Mouse (Mus musculus): ENCODE measurements around the gene Nos1ap. TPM values are rescaled to one million over a fixed set of nuclear protein-coding genes. Genes with fewer than 3 reads are reported as not detected.

The Nos1ap gene
- 1.6 and 3.2 TPM in 2 replicates for polyA plus RNA-seq (2012; ENCODE audit: insufficient read depth, insufficient read length, missing spikeins)

DNA sequence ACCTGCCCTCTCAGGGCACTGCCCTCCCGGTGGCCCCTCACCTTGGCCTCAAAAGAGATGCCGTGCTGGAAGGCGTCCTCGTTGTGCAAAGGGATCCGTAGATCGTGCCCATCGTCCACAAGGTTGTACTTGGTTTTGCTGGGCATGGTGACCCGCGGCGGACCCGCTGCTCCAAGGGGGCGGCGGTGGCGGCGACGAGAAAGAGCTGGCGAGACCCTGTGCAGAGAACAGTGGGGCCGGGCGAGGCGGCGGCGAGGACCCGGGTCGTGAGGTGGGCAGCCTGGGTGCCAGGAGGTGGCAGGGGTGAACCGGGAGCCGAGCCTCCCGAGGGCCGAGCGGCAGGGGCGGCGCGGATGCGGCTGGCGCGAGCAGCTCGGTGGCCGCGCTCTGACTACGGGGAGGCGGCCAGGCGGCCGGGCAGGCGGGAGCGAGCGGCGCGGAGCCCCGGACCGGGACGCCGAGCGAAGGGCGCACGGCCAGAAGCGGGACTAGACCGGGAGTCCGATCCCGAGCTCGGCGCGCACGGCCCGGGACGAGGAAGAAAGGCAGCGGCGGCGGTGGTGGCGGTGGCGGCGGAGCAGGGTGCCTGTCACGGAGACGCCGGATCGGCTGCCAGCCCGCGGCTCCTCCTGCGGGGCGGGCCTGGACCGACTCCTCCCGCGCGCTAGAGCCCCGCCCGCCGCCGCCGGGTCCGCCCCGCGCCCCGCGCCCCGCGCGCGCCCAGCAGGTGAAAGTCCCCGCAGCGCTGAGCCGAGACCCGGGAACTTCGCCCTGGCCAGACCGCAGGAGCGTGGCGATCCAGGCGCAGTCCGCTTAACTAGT lies at the start of gene Nos1ap:
TSS of gene Nos1ap (minus strand) at position 643 of the 822 bp plus-strand sequence.
- peak within 1 kb of the TSS; percentile 81 for H3K4me3 ChIP-seq (ENCODE audit: insufficient read depth, low read length)
- H3K4me1 ChIP-seq (ENCODE audit: control insufficient read depth, insufficient read depth, low read length): peaks cover 3% of the 10 kb centered on the region; the same call in 1 of the 2 replicates
- no peak for TF ChIP-seq CTCF (IDR thresholded peaks at IDR 0.05; ENCODE audit: low read depth, low read length)
- no peak within 1 kb of the TSS for H3K27ac ChIP-seq (ENCODE audit: insufficient read depth, low read depth, low read length)

DNA sequence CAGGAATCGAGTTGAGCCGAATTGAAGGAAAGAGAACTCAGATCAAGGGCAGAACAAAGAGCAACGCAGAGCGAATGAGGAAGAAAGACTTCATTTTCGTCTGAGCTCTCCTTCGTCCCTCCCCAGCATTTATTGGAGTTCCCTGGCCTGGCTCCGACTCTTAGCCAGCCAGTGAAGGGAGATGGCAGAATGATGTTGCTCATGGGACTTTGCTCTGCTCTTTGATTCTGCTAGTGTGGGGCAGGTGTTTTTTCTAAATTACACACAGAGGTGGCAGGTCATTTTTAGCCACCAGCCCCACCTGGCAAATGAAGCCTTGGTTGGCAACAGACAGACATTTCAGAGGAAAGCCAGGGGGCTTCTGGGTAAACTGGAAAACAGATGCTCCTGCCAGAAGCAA lies 49.3 kb upstream of the Nos1ap start:
- Histone ChIP-seq H3K27ac (ENCODE audit: insufficient read depth, low read depth, low read length) (no peak overlapping the region), H3K4me1 (ENCODE audit: control insufficient read depth, insufficient read depth, low read length) (peaks cover 2% of the 10 kb centered on the region; the same call in 1 of the 2 replicates), H3K4me3 (ENCODE audit: insufficient read depth, low read length) (no peak overlapping the region)
- no peak for TF ChIP-seq CTCF (IDR thresholded peaks at IDR 0.05; ENCODE audit: low read depth, low read length)
- TF ChIP-seq POLR2A (IDR thresholded peaks at IDR 0.05; ENCODE audit: borderline replicate concordance, low read depth, low read length): no peak

DNA sequence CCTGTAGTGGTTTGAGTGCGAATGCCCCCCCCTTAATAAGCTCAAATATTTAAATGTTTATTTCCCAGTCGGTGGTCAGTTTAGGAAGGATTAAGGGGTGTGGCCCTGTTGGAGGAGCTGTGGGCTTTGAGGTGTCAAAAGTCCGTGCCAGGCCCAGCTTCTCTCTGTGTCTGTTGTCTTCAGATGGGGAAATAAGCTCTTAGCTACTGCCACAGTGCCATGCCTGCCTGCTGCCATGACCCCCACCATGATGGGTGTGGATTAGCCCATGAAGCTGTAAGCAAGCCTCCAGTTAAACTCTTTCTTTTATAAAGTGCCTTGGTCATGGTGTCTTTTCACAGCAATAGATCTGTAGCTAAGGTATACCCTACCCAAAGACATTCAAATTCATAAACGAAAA lies 43.2 kb upstream of the Nos1ap start:
- no peak for TF ChIP-seq POLR2A (IDR thresholded peaks at IDR 0.05; ENCODE audit: borderline replicate concordance, low read depth, low read length)
- no peak for TF ChIP-seq CTCF (IDR thresholded peaks at IDR 0.05; ENCODE audit: low read depth, low read length)
- Histone ChIP-seq H3K4me3 (ENCODE audit: insufficient read depth, low read length) (no peak overlapping the region), H3K27ac (ENCODE audit: insufficient read depth, low read depth, low read length) (no peak overlapping the region), H3K4me1 (ENCODE audit: control insufficient read depth, insufficient read depth, low read length) (no peaks in the 10 kb centered on the region)

DNA sequence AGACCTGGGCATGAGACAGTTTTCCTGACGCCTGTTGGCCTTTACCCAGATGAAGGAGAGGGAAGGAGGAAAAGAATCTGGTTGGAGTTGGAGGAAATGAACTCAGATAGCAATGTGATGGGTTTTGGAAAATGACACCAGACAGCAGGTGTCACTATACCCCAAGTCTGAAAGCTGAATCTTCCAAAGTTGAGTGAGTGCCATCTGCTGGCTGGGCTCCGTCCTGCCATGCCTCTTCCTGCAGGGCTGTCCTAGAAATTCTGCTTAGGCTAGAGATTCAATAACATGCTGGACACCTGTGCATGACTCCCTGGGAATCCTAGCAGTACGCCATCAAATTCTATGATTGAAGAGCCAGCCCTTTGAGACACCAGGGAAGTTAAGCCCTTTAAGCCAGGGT lies 42.7 kb upstream of the Nos1ap start:
- Histone ChIP-seq H3K4me3 (ENCODE audit: insufficient read depth, low read length) (no peak overlapping the region), H3K4me1 (ENCODE audit: control insufficient read depth, insufficient read depth, low read length) (no peaks in the 10 kb centered on the region), H3K27ac (ENCODE audit: insufficient read depth, low read depth, low read length) (no peak overlapping the region)
- TF ChIP-seq CTCF (IDR thresholded peaks at IDR 0.05; ENCODE audit: low read depth, low read length) (peak; percentile 97), POLR2A (IDR thresholded peaks at IDR 0.05; ENCODE audit: borderline replicate concordance, low read depth, low read length) (no peak)

DNA sequence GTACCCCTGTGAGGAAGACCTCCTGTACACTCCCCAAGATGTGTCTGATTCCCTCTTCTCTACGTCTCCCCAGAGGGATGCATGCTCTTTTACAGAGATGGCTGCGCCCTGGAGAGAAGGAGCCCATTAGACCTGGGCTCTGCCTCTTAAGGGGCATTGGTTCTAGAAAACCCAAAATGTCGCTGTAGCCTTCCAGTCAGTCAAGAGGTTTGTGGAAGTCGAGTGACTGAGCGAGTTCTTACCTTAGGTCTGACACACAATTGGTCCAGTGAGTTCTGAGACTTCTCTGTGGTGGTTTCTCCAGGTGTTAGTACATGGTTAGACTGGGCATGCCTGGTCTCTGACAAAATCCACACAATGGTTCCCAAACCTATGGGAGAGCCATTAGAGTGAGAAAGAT lies 41.9 kb upstream of the Nos1ap start:
- H3K4me1 ChIP-seq (ENCODE audit: control insufficient read depth, insufficient read depth, low read length): no peaks in the 10 kb centered on the region
- H3K4me3 ChIP-seq (ENCODE audit: insufficient read depth, low read length): no peak overlapping the region
- TF ChIP-seq CTCF (IDR thresholded peaks at IDR 0.05; ENCODE audit: low read depth, low read length) (no peak), POLR2A (IDR thresholded peaks at IDR 0.05; ENCODE audit: borderline replicate concordance, low read depth, low read length) (no peak)
- no peak overlapping the region for H3K27ac ChIP-seq (ENCODE audit: insufficient read depth, low read depth, low read length)

DNA sequence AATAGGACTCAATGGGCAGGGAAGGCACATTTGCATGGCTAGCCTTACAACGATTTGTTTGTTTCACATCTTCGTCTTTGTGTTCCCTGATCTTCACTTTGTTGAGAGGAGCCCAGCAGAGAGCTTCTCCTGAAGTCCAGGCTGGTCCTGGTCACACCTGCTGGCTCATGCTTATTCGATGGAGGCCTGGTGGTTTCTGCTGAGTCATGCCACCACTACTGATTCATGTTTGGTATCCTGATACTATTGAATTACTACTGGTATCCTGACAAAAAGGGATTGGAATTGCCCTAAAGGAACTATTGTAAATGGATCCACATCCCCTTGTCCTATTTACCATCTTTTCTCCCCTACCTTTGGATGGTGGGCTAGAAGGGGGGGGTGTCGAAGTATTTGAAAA lies 40.8 kb upstream of the Nos1ap start:
- Histone ChIP-seq H3K4me3 (ENCODE audit: insufficient read depth, low read length) (no peak overlapping the region), H3K27ac (ENCODE audit: insufficient read depth, low read depth, low read length) (no peak overlapping the region), H3K4me1 (ENCODE audit: control insufficient read depth, insufficient read depth, low read length) (no peaks in the 10 kb centered on the region)
- TF ChIP-seq CTCF (IDR thresholded peaks at IDR 0.05; ENCODE audit: low read depth, low read length): no peak

DNA sequence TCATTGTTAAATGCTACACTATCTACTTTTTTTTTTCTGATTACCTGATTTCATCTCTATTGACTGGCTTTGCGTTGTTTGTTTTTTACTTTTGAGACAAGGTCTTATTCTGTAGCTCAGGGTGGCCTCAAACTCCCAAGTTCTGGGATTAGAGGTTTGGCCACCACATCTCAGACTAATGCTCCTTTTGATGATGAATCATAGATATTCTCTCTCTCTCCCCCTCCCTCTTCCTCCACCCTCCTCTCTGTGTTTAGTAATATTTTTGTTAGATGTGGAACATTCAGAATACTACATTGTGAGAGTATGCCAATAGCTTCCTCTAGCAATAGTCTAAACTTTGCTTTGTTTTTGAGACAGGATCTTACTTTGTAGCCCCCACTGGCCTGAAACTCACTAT lies 33.8 kb upstream of the Nos1ap start:
- no peak for TF ChIP-seq CTCF (IDR thresholded peaks at IDR 0.05; ENCODE audit: low read depth, low read length)
- no peak for TF ChIP-seq POLR2A (IDR thresholded peaks at IDR 0.05; ENCODE audit: borderline replicate concordance, low read depth, low read length)
- Histone ChIP-seq H3K4me1 (ENCODE audit: control insufficient read depth, insufficient read depth, low read length) (peaks cover 4% of the 10 kb centered on the region), H3K27ac (ENCODE audit: insufficient read depth, low read depth, low read length) (no peak overlapping the region), H3K4me3 (ENCODE audit: insufficient read depth, low read length) (no peak overlapping the region)

DNA sequence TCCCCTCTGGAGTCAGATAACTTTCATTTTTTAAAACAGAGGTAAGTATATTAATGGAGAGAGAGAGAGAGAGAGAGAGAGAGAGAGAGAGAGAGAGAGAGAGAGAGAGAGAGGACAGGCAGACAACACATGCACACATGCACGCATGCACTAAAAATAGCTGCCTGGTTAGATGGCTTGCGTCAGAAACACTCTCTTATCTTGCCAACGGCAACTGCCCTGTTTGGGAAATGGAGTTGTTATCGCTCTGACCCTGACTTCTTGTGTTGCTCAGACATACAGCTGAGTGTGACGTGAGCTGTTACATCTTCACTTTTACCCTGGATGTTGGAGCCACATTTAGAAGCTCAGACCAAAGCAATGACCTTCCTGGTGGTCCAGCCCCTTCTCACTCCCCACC lies 33.3 kb upstream of the Nos1ap start:
- TF ChIP-seq POLR2A (IDR thresholded peaks at IDR 0.05; ENCODE audit: borderline replicate concordance, low read depth, low read length) (no peak), CTCF (IDR thresholded peaks at IDR 0.05; ENCODE audit: low read depth, low read length) (no peak)
- Histone ChIP-seq H3K4me3 (ENCODE audit: insufficient read depth, low read length) (no peak overlapping the region), H3K4me1 (ENCODE audit: control insufficient read depth, insufficient read depth, low read length) (peaks cover 4% of the 10 kb centered on the region), H3K27ac (ENCODE audit: insufficient read depth, low read depth, low read length) (no peak overlapping the region)

DNA sequence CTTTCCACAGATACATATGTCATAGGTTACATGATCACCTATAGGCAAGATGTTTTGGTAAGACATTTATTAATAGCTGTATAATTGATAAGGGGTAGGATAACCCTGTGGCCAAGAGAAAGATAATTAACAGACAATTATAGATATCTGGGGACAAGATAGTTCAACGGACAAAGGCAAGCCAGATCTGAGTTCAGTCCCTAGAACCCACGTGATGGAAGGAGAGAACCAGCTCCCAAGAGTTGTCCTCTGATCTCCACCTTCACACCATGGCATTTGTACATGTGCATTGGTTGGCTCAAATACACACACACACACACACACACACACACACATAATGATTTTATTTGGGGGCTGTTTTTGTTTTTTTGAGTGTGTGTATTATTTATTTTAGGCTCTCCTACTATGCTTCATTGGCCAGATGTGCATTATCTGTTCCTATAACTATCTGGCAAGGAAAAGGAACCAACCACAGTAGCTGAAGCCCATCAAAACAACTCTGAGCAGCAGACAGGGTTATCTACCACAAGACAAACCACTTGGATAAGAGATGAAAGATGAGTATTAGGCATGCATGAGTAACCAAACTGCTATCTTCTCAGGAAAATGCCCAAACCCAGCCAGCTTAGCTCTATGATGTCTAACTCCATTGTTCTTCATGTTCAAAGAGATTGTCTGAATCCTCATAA lies 30.2 kb upstream of the Nos1ap start:
- Histone ChIP-seq H3K4me1 (ENCODE audit: control insufficient read depth, insufficient read depth, low read length) (peaks cover 4% of the 10 kb centered on the region), H3K27ac (ENCODE audit: insufficient read depth, low read depth, low read length) (no peak overlapping the region), H3K4me3 (ENCODE audit: insufficient read depth, low read length) (no peak overlapping the region)
- TF ChIP-seq POLR2A (IDR thresholded peaks at IDR 0.05; ENCODE audit: borderline replicate concordance, low read depth, low read length) (no peak), CTCF (IDR thresholded peaks at IDR 0.05; ENCODE audit: low read depth, low read length) (no peak)
